Mouse (Mus musculus): ENCODE results near the gene Cyp27b1. TPM values are rescaled to one million over a fixed set of nuclear protein-coding genes. Genes with fewer than 3 reads are reported as not detected.
"Not testable (repeated sequence)": the region's sequence is repeated elsewhere in the genome, so short reads cannot be mapped to it uniquely, and the experiment has no call there.

Gene Cyp27b1
- total RNA-seq, 2 experiments from 2014 or later = 0.11 TPM; not detected in 1

GRCm38 (mm10) chr10:127058161-127058560 is 10.1 kb downstream of the Cyp27b1 start:
- TF ChIP-seq CTCF (IDR thresholded peaks at IDR 0.05) = peak; percentile 99
- peak; percentile 81 for DNase-seq
- no peak overlapping the region for H3K27ac ChIP-seq
- intact Hi-C loops (cut with DNase I) = no loop called here
- H3K4me3 ChIP-seq = peak overlapping the region; percentile 89

GRCm38 (mm10) chr10:127058708-127059107 is 10.7 kb downstream of the Cyp27b1 start:
- H3K27ac ChIP-seq = no peak overlapping the region
- intact Hi-C loops (cut with DNase I) = no loop called here
- no peak for TF ChIP-seq CTCF (IDR thresholded peaks at IDR 0.05)
- DNase-seq = no peak
- peak overlapping the region; percentile 89 for H3K4me3 ChIP-seq

GRCm38 (mm10) chr10:127059174-127059967 is 11.3 kb downstream of the Cyp27b1 start:
- intact Hi-C loops (cut with DNase I) = no loop called here

GRCm38 (mm10) chr10:127059968-127060916 is 12.2 kb downstream of the Cyp27b1 start, which contains the start of gene March9:
TSS of gene March9 (minus strand) at chr10:127060184.
- peak within 1 kb of the TSS; percentile 48 for H3K27ac ChIP-seq
- peak within 1 kb of the TSS; percentile 89 for H3K4me3 ChIP-seq
- DNase-seq = peak; percentile 60
- intact Hi-C loops (cut with DNase I) = no loop called here
- no peak for TF ChIP-seq CTCF (IDR thresholded peaks at IDR 0.05)

More at GRCm38 (mm10) chr10:127059174-127059967, 11.3 kb downstream of the Cyp27b1 start:
- peak overlapping the region; percentile 48 for H3K27ac ChIP-seq
- DNase-seq = peak; percentile 24
- H3K4me3 ChIP-seq = peak overlapping the region; percentile 89
- TF ChIP-seq CTCF (IDR thresholded peaks at IDR 0.05) = no peak

- H3K4me3 ChIP-seq = no peak overlapping the region
- TF ChIP-seq CTCF (IDR thresholded peaks at IDR 0.05) = no peak
- intact Hi-C loops (cut with DNase I) = no loop called here
Observed at GRCm38 (mm10) chr10:127061085-127061484, 13.0 kb downstream of the Cyp27b1 start.

GRCm38 (mm10) chr10:127061513-127061912 is 13.5 kb downstream of the Cyp27b1 start:
- DNase-seq = no peak
- TF ChIP-seq CTCF (IDR thresholded peaks at IDR 0.05) = no peak
- intact Hi-C loops (cut with DNase I) = no loop called here
- Histone ChIP-seq H3K4me3 (no peak overlapping the region), H3K27ac (no peak overlapping the region)

More at GRCm38 (mm10) chr10:127061085-127061484, 13.0 kb downstream of the Cyp27b1 start:
- DNase-seq = no peak
- H3K27ac ChIP-seq = no peak overlapping the region

- intact Hi-C loops (cut with DNase I); H3K4me3 ChIP-seq: not testable (repeated sequence)
Observed at GRCm38 (mm10) chr10:127062101-127062500, 14.1 kb downstream of the Cyp27b1 start.

GRCm38 (mm10) chr10:127062503-127062902 is 14.5 kb downstream of the Cyp27b1 start:
- intact Hi-C loops (cut with DNase I) = no loop called here
- peak overlapping the region; percentile 58; the same call in 1 of the 2 replicates for H3K27ac ChIP-seq
- H3K4me3 ChIP-seq = peak overlapping the region; percentile 92; the same call in 1 of the 2 replicates
- no peak for TF ChIP-seq CTCF (IDR thresholded peaks at IDR 0.05)
- peak; percentile 5 for DNase-seq

More at GRCm38 (mm10) chr10:127062101-127062500, 14.1 kb downstream of the Cyp27b1 start:
- H3K27ac ChIP-seq, DNase-seq: not testable (repeated sequence)

GRCm38 (mm10) chr10:127063239-127063872 is 15.3 kb downstream of the Cyp27b1 start, which contains the start of gene Cdk4:
TSS of gene Cdk4 (plus strand) at chr10:127063534.
- intact Hi-C loops (cut with DNase I) = no loop called here
- TF ChIP-seq CTCF (IDR thresholded peaks at IDR 0.05) = 0 out of 2 replicates have a peak, but pooled peaks have one; percentile 2
- peak within 1 kb of the TSS; percentile 92 for H3K4me3 ChIP-seq
- peak; percentile 99 for DNase-seq
- H3K27ac ChIP-seq = peak within 1 kb of the TSS; percentile 95

GRCm38 (mm10) chr10:127063913-127064870 is 16.1 kb downstream of the Cyp27b1 start:
- no peak for TF ChIP-seq CTCF (IDR thresholded peaks at IDR 0.05)
- Histone ChIP-seq H3K27ac (peak overlapping the region; percentile 95), H3K4me3 (peak overlapping the region; percentile 92)
- DNase-seq = peak; percentile 14
- intact Hi-C loops (cut with DNase I) = no loop called here

- no peak for TF ChIP-seq CTCF (IDR thresholded peaks at IDR 0.05)
- peak; percentile 15 for DNase-seq
- Histone ChIP-seq H3K27ac (no peak overlapping the region), H3K4me3 (no peak overlapping the region)
- intact Hi-C loops (cut with DNase I) = no loop called here
Observed at GRCm38 (mm10) chr10:127065981-127066380, 17.9 kb downstream of the Cyp27b1 start.
